Mouse (Mus musculus) liver, embryonic 11.5 days (tissue): Measurements from ENCODE around the gene Myh6. TPM values are rescaled to one million over a fixed set of nuclear protein-coding genes. Genes with fewer than 3 reads are reported as not detected.

ENCODE experiments used
- ATAC-seq: fragments of 200-750 bp; cut with Nextera tagmentation; replicated peaks from 2 replicates; pipeline ENCODE4 v1.8.0; 2017; ENCODE audit warnings: moderate number of reproducible peaks, mild to moderate bottlenecking, moderate TSS enrichment, moderate library complexity; ENCODE audit not compliant: low FRiP score
- DNase-seq: peaks from one replicate; pipeline ENCODE4 v3.0.0-alpha.2; 2017; ENCODE audit warnings: low spot score
- H3K27ac ChIP-seq: fragments of 300-500 bp; sonication (generic); 2 replicates; pipeline ENCODE4 v1.5.1; 2014; ENCODE audit warnings: mild to moderate bottlenecking, low read depth, low read length, control low read depth
- H3K27me3 ChIP-seq: fragments of 300-500 bp; sonication (generic); replicated peaks from 2 replicates; pipeline ENCODE4 v1.6.1; 2014; ENCODE audit warnings: low read length, mixed read lengths; ENCODE audit not compliant: control insufficient read depth, insufficient read depth
- H3K36me3 ChIP-seq: fragments of 300-500 bp; sonication (generic); 2 replicates; pipeline ENCODE4 v1.6.1; 2014; ENCODE audit warnings: mild to moderate bottlenecking, low read length, moderate library complexity, mixed read lengths; ENCODE audit not compliant: control insufficient read depth, insufficient read depth
- H3K4me1 ChIP-seq: fragments of 300-500 bp; sonication (generic); replicated peaks from 2 replicates; pipeline ENCODE4 v1.6.1; 2014; ENCODE audit warnings: low read length, mixed read lengths; ENCODE audit not compliant: control insufficient read depth, insufficient read depth
- H3K4me2 ChIP-seq: fragments of 300-500 bp; sonication (generic); 2 replicates; pipeline ENCODE4 v1.6.1; 2014; ENCODE audit warnings: mild to moderate bottlenecking, control low read depth, moderate library complexity
- H3K4me3 ChIP-seq: fragments of 300-500 bp; sonication (generic); 2 replicates; pipeline ENCODE4 v1.5.1; 2014; ENCODE audit warnings: low read depth, low read length, control low read depth
- H3K9ac ChIP-seq: fragments of 300-500 bp; sonication (generic); 2 replicates; pipeline ENCODE4 v1.6.1; 2014; ENCODE audit warnings: low read depth, low read length, control low read depth
- H3K9me3 ChIP-seq: fragments of 300-500 bp; sonication (generic); 2 replicates; pipeline ENCODE4 v1.6.1; 2016; ENCODE audit warnings: low read length, inconsistent platforms, mixed read lengths; ENCODE audit not compliant: control insufficient read depth
- WGBS: fragments of 180-500 bp; shearing (Covaris S2); extraction: QIAGEN DNeasy Blood & Tissue Kit; methylation state at CpG from one replicate; pipeline ENCODE4 v1.1.7; 2014; 5-methylcytosine and 5-hydroxymethylcytosine counted together
- polyA plus RNA-seq: library from polyadenylated mRNA; unstranded; fragments of >200 nt; fragmentation: Nextera tagmentation; extraction: Ambion mirVana; gene quantifications from 2 replicates; pipeline ENCODE4 v1.2.1, GENCODE M21; 2014

The Myh6 gene
- polyA plus RNA-seq, 1 experiment from 2014 or later: 43.0 TPM

DNA sequence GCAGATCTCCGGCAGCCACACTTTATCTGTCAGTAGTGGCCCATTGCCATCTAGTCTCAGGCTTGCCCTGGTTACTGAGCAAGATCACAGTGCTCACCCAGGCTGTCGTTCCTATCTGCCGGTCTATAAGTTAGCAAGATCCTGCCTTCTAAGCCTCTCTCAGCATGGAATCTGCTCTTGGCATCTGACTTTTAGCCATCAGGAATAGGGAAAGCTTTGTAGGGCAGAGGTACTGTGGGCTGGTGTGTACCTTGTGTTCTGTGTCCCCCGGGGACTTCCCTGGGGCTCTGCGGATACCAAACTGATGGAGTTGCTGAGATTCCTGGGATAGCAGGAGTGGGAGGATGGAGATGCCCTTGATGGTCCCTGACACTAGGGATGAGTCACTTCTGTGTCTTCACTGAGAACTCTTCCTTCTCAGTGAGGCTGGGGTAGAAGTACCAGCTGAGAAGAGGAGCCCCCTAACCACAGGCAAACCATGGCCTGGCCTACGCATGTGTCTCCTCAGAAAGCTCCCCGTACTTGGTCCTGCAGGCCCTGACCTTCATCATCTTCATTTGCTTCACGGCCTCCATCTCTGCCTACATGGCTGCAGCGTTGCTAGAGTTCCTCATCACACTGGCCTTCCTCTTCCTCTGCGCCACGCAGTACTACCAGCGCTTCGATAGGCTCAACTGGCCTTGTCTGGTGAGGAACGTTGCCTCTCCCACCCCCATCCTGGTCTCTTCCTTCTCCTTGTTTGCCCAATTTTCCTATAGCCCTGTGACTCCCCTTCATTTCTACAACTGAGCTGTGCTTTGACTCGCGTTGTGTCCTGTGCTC is 29.2 kb downstream of the Myh6 start:
- no peaks in the 10 kb centered on the region for H3K36me3 ChIP-seq
- H3K9me3 ChIP-seq: no peaks in the 10 kb centered on the region
- no peak overlapping the region for H3K9ac ChIP-seq
- H3K4me1 ChIP-seq: no peaks in the 10 kb centered on the region
- ATAC-seq: no peak
- DNase-seq: no peak
- peaks cover 3% of the 10 kb centered on the region for H3K27me3 ChIP-seq
- WGBS: 80% methylated on average over 16 of the region's 16 CpGs
- H3K27ac ChIP-seq: no peak overlapping the region
- H3K4me3 ChIP-seq: no peak overlapping the region
- no peak overlapping the region for H3K4me2 ChIP-seq

DNA sequence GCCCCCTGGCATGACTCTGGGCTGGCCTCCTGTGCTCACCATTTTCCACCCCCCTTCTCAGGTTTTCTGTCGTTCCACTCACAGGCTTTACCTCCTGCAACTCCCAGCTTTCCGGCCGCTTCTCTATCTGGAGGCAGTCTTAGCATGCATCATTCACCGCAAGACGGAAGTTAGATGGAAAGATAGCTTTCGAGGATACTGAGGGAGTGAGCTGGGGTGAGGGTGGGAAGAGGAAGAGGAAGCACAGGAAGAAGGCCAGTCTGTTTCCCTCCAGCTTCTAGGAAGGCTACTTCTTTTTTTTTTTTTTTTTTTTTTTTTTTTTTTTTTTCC is 29.9 kb downstream of the Myh6 start:
- no peak overlapping the region for H3K27ac ChIP-seq
- no peak overlapping the region for H3K4me3 ChIP-seq
- DNase-seq (no peak), ATAC-seq (no peak)
- H3K9ac ChIP-seq: no peak overlapping the region
- H3K4me2 ChIP-seq: no peak overlapping the region
- WGBS: 40% methylated on average over 6 of the region's 6 CpGs
- no peaks in the 10 kb centered on the region for H3K9me3 ChIP-seq
- H3K4me1 ChIP-seq: no peaks in the 10 kb centered on the region
- H3K36me3 ChIP-seq: no peaks in the 10 kb centered on the region
- peaks cover 3% of the 10 kb centered on the region for H3K27me3 ChIP-seq

DNA sequence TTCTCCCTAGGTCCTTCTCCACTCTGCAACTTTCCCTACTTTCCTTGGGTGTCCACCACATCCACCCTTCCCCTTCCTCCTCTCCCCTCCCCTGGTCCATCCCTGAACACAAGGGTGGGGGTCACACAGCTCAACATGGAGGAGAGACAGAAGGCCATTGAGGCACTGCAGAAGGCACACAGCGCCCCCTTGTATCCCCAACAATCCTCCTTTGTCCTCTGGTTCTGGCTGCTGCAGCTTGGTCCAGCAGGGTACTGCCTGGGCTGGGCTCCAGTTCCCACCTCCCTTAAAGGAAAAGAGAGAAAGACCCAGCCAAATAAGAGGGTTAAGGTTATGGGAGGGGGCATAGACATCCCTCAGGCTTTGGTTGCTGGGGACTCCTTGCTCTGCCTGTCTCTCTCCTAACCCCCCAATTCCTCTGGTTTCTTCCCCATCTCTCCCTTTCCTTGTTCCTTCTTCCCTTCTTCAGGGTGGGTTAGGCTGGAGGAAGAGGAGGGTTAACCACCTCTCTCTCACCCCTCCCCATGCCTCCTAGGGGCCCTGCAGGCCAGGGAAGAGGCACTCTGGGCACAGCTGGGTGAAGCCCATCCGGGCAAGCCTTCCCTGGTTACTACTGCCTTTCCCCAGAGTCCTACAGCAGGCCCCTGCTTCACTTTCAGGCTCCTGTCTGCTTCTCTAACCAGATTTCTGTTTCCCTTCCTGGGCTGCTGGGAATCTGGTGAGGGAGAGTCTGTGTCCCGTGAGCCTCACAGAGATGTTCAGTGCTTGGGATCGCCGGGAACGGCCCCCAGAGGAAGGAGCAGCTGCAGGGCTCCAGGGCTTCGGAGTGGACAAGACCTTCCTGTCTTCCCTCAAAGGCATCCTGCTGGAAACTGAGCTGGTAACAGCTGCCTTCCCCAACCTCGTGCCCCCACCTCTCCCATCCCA is 30.6 kb downstream of the Myh6 start, which contains the start of gene Cmtm5:
Gene Cmtm5, plus strand, starts transcription at position 358 of the 927 bp plus-strand sequence.
- ATAC-seq (no peak), DNase-seq (no peak)
- no peaks in the 10 kb centered on the region for H3K36me3 ChIP-seq
- H3K4me1 ChIP-seq: no peaks in the 10 kb centered on the region
- no peaks in the 10 kb centered on the region for H3K9me3 ChIP-seq
- H3K9ac ChIP-seq: no peak within 1 kb of the TSS
- no peak within 1 kb of the TSS for H3K27ac ChIP-seq
- 37% methylated on average over 8 of the region's 8 CpGs for WGBS
- peaks cover 3% of the 10 kb centered on the region for H3K27me3 ChIP-seq
- no peak within 1 kb of the TSS for H3K4me3 ChIP-seq
- no peak within 1 kb of the TSS for H3K4me2 ChIP-seq

GRCm38 (mm10) chr14:54932645-54933150 is 34.0 kb downstream of the Myh6 start, which contains the start of gene Il25:
Il25 (plus strand) TSS chr14:54932695.
- H3K4me2 ChIP-seq: no peak within 1 kb of the TSS
- H3K9ac ChIP-seq: no peak within 1 kb of the TSS
- H3K4me1 ChIP-seq: no peaks in the 10 kb centered on the region
- H3K36me3 ChIP-seq: no peaks in the 10 kb centered on the region
- DNase-seq (no peak), ATAC-seq (no peak)
- no peak within 1 kb of the TSS for H3K4me3 ChIP-seq
- no peak within 1 kb of the TSS for H3K27ac ChIP-seq
- 44% methylated on average over 6 of the region's 6 CpGs for WGBS
- H3K9me3 ChIP-seq: no peaks in the 10 kb centered on the region
- peaks cover 18% of the 10 kb centered on the region for H3K27me3 ChIP-seq

DNA sequence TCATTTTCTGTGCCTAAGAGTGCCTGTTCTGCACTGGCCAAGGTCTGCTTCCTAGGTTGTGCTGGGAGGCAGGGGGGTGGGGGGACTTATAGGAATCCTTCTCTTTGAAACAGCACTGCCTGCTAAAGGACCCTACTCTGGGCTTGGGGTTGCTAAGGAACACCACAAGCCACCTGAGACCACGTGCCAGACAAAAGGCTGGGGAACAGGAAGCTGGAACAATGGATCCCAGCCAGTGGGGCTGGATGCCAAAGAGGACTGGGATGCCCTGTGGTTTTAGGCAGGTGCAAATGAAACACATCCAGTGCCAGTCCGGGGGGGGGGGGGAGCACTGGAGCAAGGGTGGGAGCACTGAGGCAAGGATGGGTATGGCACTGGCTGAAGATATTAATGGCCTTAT is 36.3 kb downstream of the Myh6 start:
- no peak for ATAC-seq
- WGBS: 40% methylated on average over 2 of the region's 2 CpGs
- peaks cover 38% of the 10 kb centered on the region for H3K27me3 ChIP-seq

GRCm38 (mm10) chr14:54929801-54930200 is 36.9 kb downstream of the Myh6 start:
- WGBS: 62% methylated on average over 5 of the region's 5 CpGs
- H3K27me3 ChIP-seq: peaks cover 44% of the 10 kb centered on the region
- H3K4me3 ChIP-seq: no peak overlapping the region
- H3K9me3 ChIP-seq: no peaks in the 10 kb centered on the region
- H3K27ac ChIP-seq: no peak overlapping the region
- no peak overlapping the region for H3K9ac ChIP-seq
- DNase-seq (no peak), ATAC-seq (no peak)
- no peaks in the 10 kb centered on the region for H3K36me3 ChIP-seq
- H3K4me2 ChIP-seq: no peak overlapping the region
- peaks cover 3% of the 10 kb centered on the region; the same call in 1 of the 2 replicates for H3K4me1 ChIP-seq

More for the DNA sequence above, 36.3 kb downstream of the Myh6 start:
- no peak for DNase-seq
- Histone ChIP-seq H3K4me2 (no peak overlapping the region), H3K4me3 (no peak overlapping the region), H3K36me3 (no peaks in the 10 kb centered on the region), H3K9me3 (no peaks in the 10 kb centered on the region), H3K9ac (no peak overlapping the region), H3K27ac (no peak overlapping the region), H3K4me1 (0 out of 2 replicates have a peak, but pooled peaks cover 3% of the 10 kb centered on the region)

DNA sequence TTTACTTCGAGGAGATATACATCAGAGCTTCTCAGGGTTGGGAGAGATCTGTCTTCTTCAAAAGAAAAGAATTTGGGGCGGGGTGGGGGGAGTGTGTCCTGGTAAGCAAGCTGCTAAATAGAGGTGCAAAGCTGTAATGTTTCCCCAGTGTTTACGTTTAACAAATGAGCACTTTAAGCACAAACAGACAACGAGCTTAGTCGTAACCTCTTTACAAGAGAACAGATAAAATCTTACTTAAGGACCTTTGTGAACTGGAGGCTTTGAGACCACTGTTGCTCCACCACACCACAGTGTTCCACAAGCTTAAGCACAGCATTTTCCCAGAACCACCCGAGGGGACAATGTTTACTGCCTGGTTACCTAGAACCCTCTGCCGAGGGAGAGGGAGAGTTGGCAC is 39.4 kb downstream of the Myh6 start:
- H3K9me3 ChIP-seq: no peaks in the 10 kb centered on the region
- peaks cover 3% of the 10 kb centered on the region; the same call in 1 of the 2 replicates for H3K4me1 ChIP-seq
- WGBS: 24% methylated on average over 7 of the region's 7 CpGs
- DNase-seq (no peak), ATAC-seq (no peak)
- no peak overlapping the region for H3K4me3 ChIP-seq
- no peak overlapping the region for H3K27ac ChIP-seq
- H3K9ac ChIP-seq: no peak overlapping the region; the same call in 1 of the 2 replicates
- peaks cover 46% of the 10 kb centered on the region for H3K27me3 ChIP-seq
- peak overlapping the region; percentile 81 for H3K4me2 ChIP-seq
- H3K36me3 ChIP-seq: no peaks in the 10 kb centered on the region

DNA sequence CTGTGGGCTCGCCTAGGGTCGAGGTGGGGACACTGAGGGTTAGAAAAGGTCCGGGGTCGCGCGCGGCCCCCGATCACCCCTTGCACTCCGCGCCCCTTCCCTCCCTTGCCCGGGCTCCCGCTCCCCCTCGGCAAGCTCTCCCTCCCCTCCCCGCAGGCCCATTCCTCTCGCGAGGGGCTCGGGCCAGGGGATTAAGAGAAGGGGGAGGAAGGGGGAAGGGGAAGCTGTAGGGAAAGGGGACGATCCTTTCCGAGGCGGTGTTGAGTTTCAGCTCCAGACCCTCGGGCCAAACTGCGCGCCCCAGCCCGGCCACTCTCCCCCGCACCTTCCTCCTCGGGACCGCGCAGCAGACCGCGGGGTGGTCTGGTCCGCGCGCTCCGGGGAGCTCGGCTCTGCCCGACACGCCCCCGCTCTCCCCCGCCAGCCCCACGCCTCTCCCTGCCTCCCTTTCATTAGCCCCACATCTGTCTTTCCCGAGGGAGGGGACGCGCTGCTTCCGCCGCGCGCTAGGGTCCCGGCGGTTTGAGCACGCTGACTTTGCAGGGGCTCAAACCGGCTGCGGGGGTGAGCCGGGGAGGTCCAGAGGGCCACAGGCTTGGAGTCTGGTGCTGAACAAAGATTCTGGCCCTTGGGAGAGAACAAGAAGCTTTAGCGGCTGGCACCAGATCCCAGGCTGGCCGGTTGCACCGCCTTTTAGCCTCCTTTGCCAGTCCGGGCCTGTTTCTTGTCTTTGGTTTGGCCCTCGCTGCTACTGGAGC is 40.1 kb downstream of the Myh6 start:
- Histone ChIP-seq H3K27ac (peak overlapping the region; percentile 73), H3K4me2 (peak overlapping the region; percentile 81), H3K9ac (peak overlapping the region; percentile 65), H3K27me3 (peaks cover 46% of the 10 kb centered on the region), H3K4me1 (peaks cover 3% of the 10 kb centered on the region; the same call in 1 of the 2 replicates), H3K4me3 (peak overlapping the region; percentile 51), H3K36me3 (no peaks in the 10 kb centered on the region), H3K9me3 (no peaks in the 10 kb centered on the region)
- peak; percentile 37 for ATAC-seq
- peak; percentile 73 for DNase-seq
- under 1% methylated on average over 44 of the region's 58 CpGs for WGBS
